Mouse (Mus musculus) heart, postnatal 4 days (tissue): Measurements from ENCODE around the gene Strc. TPM values are rescaled to one million over a fixed set of nuclear protein-coding genes. Genes with fewer than 3 reads are reported as not detected.

Source experiments
- DNase-seq: peaks from one replicate; pipeline ENCODE4 v3.0.0; 2021
- total RNA-seq, 2 experiments: library from RNA; stranded (reverse); gene quantifications; 2 replicates each; pipeline ENCODE4 v1.2.3; 2021

Gene Strc
- total RNA-seq, 2 experiments from 2014 or later: not detected

GRCm38 (mm10) chr2:121354820-121355592 is 32.0 kb downstream of the Strc start, which contains the start of gene Ppip5k1:
TSS of gene Ppip5k1 (minus strand) at chr2:121355396.
- peak; percentile 98 for DNase-seq

GRCm38 (mm10) chr2:121354378-121354777 is 32.6 kb downstream of the Strc start:
- DNase-seq: no peak

- no peak for DNase-seq
Observed at GRCm38 (mm10) chr2:121353156-121353555, 33.8 kb downstream of the Strc start.

GRCm38 (mm10) chr2:121339057-121339456 is 47.9 kb downstream of the Strc start:
- DNase-seq: no peak

- no peak for DNase-seq
Observed at GRCm38 (mm10) chr2:121329492-121329891, 57.5 kb downstream of the Strc start.

- DNase-seq: no peak
Observed at GRCm38 (mm10) chr2:121323693-121324470, 63.1 kb downstream of the Strc start.

- no peak for DNase-seq
Observed at GRCm38 (mm10) chr2:121323041-121323440, 63.9 kb downstream of the Strc start.

- DNase-seq: no peak
Observed at GRCm38 (mm10) chr2:121316278-121316677, 70.7 kb downstream of the Strc start.

Other genes starting within 250 kb of the Strc start
- 10 to 100 TPM; 11.8 to 12.3 TPM for gene Adal, start 246.7 kb downstream of the Strc start, total RNA-seq
- 10 to 100 TPM; 11.2 to 14.3 TPM for gene Lcmt2, start 246.5 kb downstream of the Strc start, total RNA-seq
- 10 to 100 TPM; 23.5 to 23.8 TPM for gene Tubgcp4, start 216.5 kb downstream of the Strc start, total RNA-seq
- gene Zscan29, start 216.0 kb downstream of the Strc start, total RNA-seq: 1 to 10 TPM; 7.6 to 8.3 TPM
- gene Trp53bp1, start 115.8 kb downstream of the Strc start, total RNA-seq: 10 to 100 TPM; 66.8 to 67.9 TPM
- gene Map1a, start 97.6 kb downstream of the Strc start, total RNA-seq: 10 to 100 TPM; 16.5 to 18.2 TPM
- gene Ppip5k1, start 31.8 kb downstream of the Strc start, total RNA-seq: 10 to 100 TPM; 22.4 to 22.8 TPM
- gene Ckmt1, start 29.5 kb downstream of the Strc start, total RNA-seq: 1 to 10 TPM; 1.1 to 2.9 TPM
- gene Pdia3, start 26.6 kb upstream of the Strc start, total RNA-seq: 100 to 1,000 TPM; 200 to 203 TPM
- gene Catsper2, start 26.6 kb upstream of the Strc start, total RNA-seq: 1 to 10 TPM; 3.3 to 3.7 TPM
- under 1 TPM in 1 of 2 experiments, not detected in 1; 0.31 TPM for gene Ell3, start 57.1 kb upstream of the Strc start, total RNA-seq
- 100 to 1,000 TPM; 350 to 387 TPM for gene Serf2, start 62.0 kb upstream of the Strc start, total RNA-seq
- gene Hypk, start 66.1 kb upstream of the Strc start, total RNA-seq: 10 to 100 TPM; 23.4 to 26.1 TPM
- under 1 TPM; 0.16 to 0.19 TPM for gene Serinc4, start 69.6 kb upstream of the Strc start, total RNA-seq
- 10 to 100 TPM; 21.6 to 24.5 TPM for gene Mfap1b, start 86.9 kb upstream of the Strc start, total RNA-seq
- gene Mfap1a, start 119.5 kb upstream of the Strc start, total RNA-seq: 10 to 100 TPM; 25.2 to 27.4 TPM
- 10 to 100 TPM; 11.1 to 12.9 TPM for gene Wdr76, start 119.6 kb upstream of the Strc start, total RNA-seq